Mouse (Mus musculus): Measurements from ENCODE around the gene Pou2f3. TPM values are rescaled to one million over a fixed set of nuclear protein-coding genes. Genes with fewer than 3 reads are reported as not detected.

The Pou2f3 gene
- polyA plus RNA-seq, 1 experiment from 2014 or later: 0.89 TPM

DNA sequence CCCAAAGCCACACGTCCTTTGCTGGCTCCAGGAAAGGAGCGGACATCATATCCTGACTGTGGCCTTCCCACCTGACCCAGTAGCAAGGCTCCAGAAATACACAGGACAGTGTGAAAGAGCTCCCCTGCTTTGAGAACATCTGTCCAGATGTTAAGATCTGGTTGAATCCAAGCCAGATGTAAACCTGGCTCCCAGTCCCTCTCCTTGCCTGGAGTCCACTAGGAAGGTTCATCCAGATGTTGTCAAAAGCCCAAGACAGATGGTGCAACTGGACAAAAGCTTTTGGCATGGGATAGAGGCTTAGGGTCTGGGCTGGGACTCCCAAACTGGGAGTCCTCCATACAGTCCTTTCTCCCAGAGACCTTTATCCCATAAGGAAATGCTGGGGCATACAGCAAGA lies 18.6 kb upstream of the Pou2f3 start:
- ATAC-seq (replicated peaks; ENCODE audit: low FRiP score, low TSS enrichment, low read depth): no peak
- WGBS: 91% methylated on average over 2 of the region's 2 CpGs
- Histone ChIP-seq H3K27ac (ENCODE audit: low read depth) (no peak overlapping the region), H3K36me3 (ENCODE audit: control insufficient read depth, insufficient read depth, low read length) (peaks cover 29% of the 10 kb centered on the region), H3K9me3 (ENCODE audit: control insufficient read depth, low read length) (no peaks in the 10 kb centered on the region), H3K9ac (ENCODE audit: low read length) (no peak overlapping the region), H3K4me2 (ENCODE audit: low read length) (no peak overlapping the region), H3K4me1 (replicated peaks; ENCODE audit: control insufficient read depth, insufficient read depth, low read length) (peaks cover 85% of the 10 kb centered on the region), H3K4me3 (ENCODE audit: low read depth, low read length) (no peak overlapping the region), H3K27me3 (replicated peaks; ENCODE audit: control insufficient read depth, insufficient read depth, low read length) (no peaks in the 10 kb centered on the region)
- DNase-seq (ENCODE audit: low spot score): no peak

DNA sequence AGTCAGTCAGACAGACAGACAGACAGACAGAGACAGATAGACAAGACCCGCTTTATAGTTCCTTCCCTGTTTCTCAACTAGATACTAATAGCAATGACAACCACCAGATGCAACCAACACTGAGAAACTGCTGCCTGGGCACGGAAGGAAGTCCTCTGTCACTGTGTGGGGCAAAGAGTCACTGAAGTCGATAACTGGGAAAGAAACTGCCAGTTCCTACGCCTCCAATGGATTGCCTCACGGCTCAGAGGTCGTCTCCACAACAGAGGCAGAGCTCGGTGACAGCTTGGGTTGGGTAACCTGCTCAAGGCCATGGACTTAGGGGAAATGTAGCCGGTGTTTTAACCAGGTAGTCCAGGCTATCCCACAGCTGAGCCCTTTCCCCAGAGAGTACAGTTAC lies 17.5 kb upstream of the Pou2f3 start:
- Histone ChIP-seq H3K36me3 (ENCODE audit: control insufficient read depth, insufficient read depth, low read length) (peaks cover 36% of the 10 kb centered on the region), H3K27me3 (replicated peaks; ENCODE audit: control insufficient read depth, insufficient read depth, low read length) (no peaks in the 10 kb centered on the region), H3K4me2 (ENCODE audit: low read length) (no peak overlapping the region), H3K9me3 (ENCODE audit: control insufficient read depth, low read length) (no peaks in the 10 kb centered on the region), H3K27ac (ENCODE audit: low read depth) (0 out of 2 replicates have a peak overlapping the region, but pooled peaks have one; percentile 38), H3K4me3 (ENCODE audit: low read depth, low read length) (no peak overlapping the region), H3K4me1 (replicated peaks; ENCODE audit: control insufficient read depth, insufficient read depth, low read length) (peaks cover 74% of the 10 kb centered on the region), H3K9ac (ENCODE audit: low read length) (no peak overlapping the region)
- DNase-seq (ENCODE audit: low spot score): no peak
- 78% methylated on average over 8 of the region's 8 CpGs for WGBS
- ATAC-seq (replicated peaks; ENCODE audit: low FRiP score, low TSS enrichment, low read depth): no peak

DNA sequence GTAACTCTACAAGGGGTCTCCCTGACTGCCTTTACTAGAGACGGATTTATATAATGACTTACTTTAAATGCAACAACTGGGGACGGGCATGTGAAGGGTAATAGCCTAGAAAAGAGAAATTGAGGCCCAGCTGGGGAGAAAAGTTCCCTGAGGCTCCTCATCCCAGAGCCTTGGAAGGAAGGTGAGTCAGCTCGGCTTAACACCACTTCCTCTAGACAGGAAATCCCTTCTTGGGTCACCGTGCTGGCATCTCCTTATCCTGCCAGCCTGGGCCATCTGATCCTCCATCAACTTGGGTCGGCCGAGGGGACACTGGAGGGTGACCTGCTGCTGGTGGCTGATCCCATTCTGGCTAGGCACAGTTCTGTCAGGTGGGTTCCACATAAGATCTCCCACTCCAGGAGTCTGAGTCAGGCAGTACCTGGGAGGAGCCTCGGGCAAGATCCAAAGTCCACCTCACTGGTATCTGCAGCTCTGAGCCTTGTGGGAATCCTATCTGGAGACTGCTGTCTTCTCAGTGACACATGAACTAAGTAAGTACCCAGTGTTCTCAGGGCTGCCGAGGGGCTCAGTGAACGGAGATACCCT lies 16.5 kb upstream of the Pou2f3 start:
- Histone ChIP-seq H3K4me3 (ENCODE audit: low read depth, low read length) (no peak overlapping the region), H3K4me1 (replicated peaks; ENCODE audit: control insufficient read depth, insufficient read depth, low read length) (peaks cover 68% of the 10 kb centered on the region), H3K36me3 (ENCODE audit: control insufficient read depth, insufficient read depth, low read length) (peaks cover 45% of the 10 kb centered on the region), H3K27me3 (replicated peaks; ENCODE audit: control insufficient read depth, insufficient read depth, low read length) (no peaks in the 10 kb centered on the region), H3K9me3 (ENCODE audit: control insufficient read depth, low read length) (no peaks in the 10 kb centered on the region), H3K9ac (ENCODE audit: low read length) (no peak overlapping the region), H3K27ac (ENCODE audit: low read depth) (peak overlapping the region; percentile 67), H3K4me2 (ENCODE audit: low read length) (no peak overlapping the region)
- WGBS: 54% methylated on average over 9 of the region's 9 CpGs
- ATAC-seq (replicated peaks; ENCODE audit: low FRiP score, low TSS enrichment, low read depth): peak; percentile 45
- peak; percentile 75 for DNase-seq (ENCODE audit: low spot score)

DNA sequence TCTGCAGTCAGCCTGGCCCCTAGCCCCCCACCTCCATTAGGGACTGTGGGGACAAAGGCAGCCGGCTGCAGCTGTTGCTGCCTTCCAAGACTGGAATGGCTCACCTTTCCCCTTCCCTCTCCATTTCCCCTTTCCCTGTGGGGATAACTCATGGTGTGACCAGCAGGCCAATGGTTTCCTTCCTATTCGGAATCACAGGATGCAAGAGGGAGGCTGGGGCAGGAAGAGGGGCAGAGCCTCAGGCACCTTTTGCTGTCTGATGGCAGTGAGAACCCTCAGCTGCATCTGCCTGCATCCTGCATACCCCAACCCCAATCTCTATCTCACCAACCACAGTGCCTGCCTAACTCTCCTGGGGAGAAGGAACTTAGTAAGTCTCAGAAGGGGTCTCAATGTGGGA lies 15.3 kb upstream of the Pou2f3 start:
- H3K4me1 ChIP-seq (replicated peaks; ENCODE audit: control insufficient read depth, insufficient read depth, low read length): peaks cover 57% of the 10 kb centered on the region
- H3K4me3 ChIP-seq (ENCODE audit: low read depth, low read length): no peak overlapping the region
- H3K27ac ChIP-seq (ENCODE audit: low read depth): peak overlapping the region; percentile 67; the same call in 1 of the 2 replicates
- H3K9ac ChIP-seq (ENCODE audit: low read length): peak overlapping the region; percentile 14; the same call in 1 of the 2 replicates
- WGBS: 11% methylated on average over 2 of the region's 2 CpGs
- H3K36me3 ChIP-seq (ENCODE audit: control insufficient read depth, insufficient read depth, low read length): peaks cover 54% of the 10 kb centered on the region
- ATAC-seq (replicated peaks; ENCODE audit: low FRiP score, low TSS enrichment, low read depth) (no peak), DNase-seq (ENCODE audit: low spot score) (no peak)
- H3K4me2 ChIP-seq (ENCODE audit: low read length): no peak overlapping the region; the same call in 1 of the 2 replicates
- H3K27me3 ChIP-seq (replicated peaks; ENCODE audit: control insufficient read depth, insufficient read depth, low read length): no peaks in the 10 kb centered on the region
- no peaks in the 10 kb centered on the region for H3K9me3 ChIP-seq (ENCODE audit: control insufficient read depth, low read length)

DNA sequence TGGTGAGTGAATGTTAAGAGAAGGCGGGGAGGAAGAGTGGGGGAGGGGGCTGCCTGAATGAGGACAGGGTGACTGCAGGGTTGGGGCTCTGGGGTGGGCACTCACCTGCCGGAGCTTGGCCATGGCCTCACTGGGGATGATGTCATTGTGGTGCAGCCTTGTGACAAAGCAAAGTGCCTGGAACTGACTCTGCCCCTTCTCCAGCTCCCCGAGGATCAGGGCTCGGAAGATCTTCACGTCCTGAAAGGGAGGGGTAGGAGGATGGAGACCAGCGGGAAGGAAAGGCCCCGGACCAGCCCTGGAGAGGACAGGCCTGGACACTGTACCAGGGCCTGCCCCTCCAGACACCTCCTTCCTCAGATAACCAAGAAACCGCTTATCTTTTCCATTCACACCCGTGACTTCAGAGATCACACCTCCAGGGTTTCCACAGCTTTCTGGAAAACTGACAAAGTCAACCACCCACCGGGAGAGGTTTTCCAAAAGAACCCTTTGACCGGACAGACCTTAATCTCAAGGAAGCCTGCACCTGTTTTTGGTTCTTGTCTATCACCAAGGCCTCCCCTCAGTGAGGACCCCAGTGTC lies 14.7 kb upstream of the Pou2f3 start:
- no peak for ATAC-seq (replicated peaks; ENCODE audit: low FRiP score, low TSS enrichment, low read depth)
- Histone ChIP-seq H3K36me3 (ENCODE audit: control insufficient read depth, insufficient read depth, low read length) (peaks cover 59% of the 10 kb centered on the region), H3K4me2 (ENCODE audit: low read length) (no peak overlapping the region), H3K27ac (ENCODE audit: low read depth) (peak overlapping the region; percentile 67; the same call in 1 of the 2 replicates), H3K27me3 (replicated peaks; ENCODE audit: control insufficient read depth, insufficient read depth, low read length) (no peaks in the 10 kb centered on the region), H3K4me3 (ENCODE audit: low read depth, low read length) (no peak overlapping the region), H3K9me3 (ENCODE audit: control insufficient read depth, low read length) (no peaks in the 10 kb centered on the region), H3K4me1 (replicated peaks; ENCODE audit: control insufficient read depth, insufficient read depth, low read length) (peaks cover 50% of the 10 kb centered on the region), H3K9ac (ENCODE audit: low read length) (peak overlapping the region; percentile 14; the same call in 1 of the 2 replicates)
- 47% methylated on average over 11 of the region's 11 CpGs for WGBS
- DNase-seq (ENCODE audit: low spot score): no peak

DNA sequence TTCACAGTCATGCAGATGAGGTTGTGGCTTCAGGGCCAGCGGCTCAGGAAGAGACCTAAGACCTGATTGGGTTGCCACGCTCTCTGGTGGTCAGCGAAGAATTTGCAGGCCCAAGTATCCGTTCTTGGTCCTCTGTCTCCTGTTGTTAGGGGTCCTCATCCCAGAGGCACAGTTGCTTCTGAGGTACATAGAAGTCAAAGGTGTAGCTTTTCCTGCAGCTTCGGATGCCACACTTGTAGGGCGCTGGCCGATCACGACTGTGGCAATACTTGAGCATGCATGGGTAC lies 12.2 kb upstream of the Pou2f3 start:
- peaks cover 57% of the 10 kb centered on the region for H3K36me3 ChIP-seq (ENCODE audit: control insufficient read depth, insufficient read depth, low read length)
- no peak for DNase-seq (ENCODE audit: low spot score)
- 0 out of 2 replicates have a peak overlapping the region, but pooled peaks have one; percentile 11 for H3K27ac ChIP-seq (ENCODE audit: low read depth)
- H3K4me3 ChIP-seq (ENCODE audit: low read depth, low read length): no peak overlapping the region
- ATAC-seq (replicated peaks; ENCODE audit: low FRiP score, low TSS enrichment, low read depth): no peak
- H3K9me3 ChIP-seq (ENCODE audit: control insufficient read depth, low read length): no peaks in the 10 kb centered on the region
- 47% methylated on average over 8 of the region's 8 CpGs for WGBS
- no peaks in the 10 kb centered on the region for H3K27me3 ChIP-seq (replicated peaks; ENCODE audit: control insufficient read depth, insufficient read depth, low read length)
- no peak overlapping the region for H3K4me2 ChIP-seq (ENCODE audit: low read length)
- no peak overlapping the region for H3K9ac ChIP-seq (ENCODE audit: low read length)
- H3K4me1 ChIP-seq (replicated peaks; ENCODE audit: control insufficient read depth, insufficient read depth, low read length): peaks cover 34% of the 10 kb centered on the region

DNA sequence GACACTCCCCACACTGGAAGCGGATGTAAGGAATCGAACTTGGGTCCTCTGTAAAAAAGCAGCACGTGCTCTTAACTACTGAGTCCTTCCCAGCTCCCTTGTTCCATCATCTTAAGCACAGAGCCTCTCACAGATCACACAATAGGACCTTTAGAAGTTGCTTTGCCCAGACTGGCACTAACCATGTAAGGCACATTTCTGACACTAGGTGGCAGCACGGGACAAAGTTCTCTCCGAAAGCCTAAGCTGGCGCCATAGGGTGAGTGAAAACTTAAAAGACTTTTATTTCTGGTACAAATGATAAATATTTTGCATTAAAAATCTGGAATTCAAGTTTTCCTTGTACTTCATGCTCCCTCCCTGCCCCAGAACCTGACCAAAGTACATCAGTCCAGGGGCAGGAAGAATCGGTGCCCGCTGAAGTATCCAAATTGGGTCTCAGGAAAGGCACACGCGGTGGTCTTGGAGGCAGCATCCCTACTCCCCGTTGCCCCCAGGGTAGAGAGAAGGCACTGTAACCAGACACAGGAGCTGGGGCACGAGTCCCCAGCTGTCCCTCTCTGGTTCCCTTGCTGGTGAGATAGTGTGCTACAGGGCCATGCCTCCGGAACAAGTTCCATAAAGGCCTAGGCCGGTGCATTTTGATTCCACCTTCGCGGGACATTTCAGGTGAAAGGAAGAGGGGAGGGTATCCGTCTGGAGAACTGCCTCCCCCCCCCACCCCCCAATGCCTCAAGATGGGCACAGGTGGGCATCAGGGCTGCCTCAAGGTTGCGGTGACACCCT lies 11.7 kb upstream of the Pou2f3 start:
- DNase-seq (ENCODE audit: low spot score): peak; percentile 99
- Histone ChIP-seq H3K36me3 (ENCODE audit: control insufficient read depth, insufficient read depth, low read length) (peaks cover 55% of the 10 kb centered on the region), H3K4me1 (replicated peaks; ENCODE audit: control insufficient read depth, insufficient read depth, low read length) (peaks cover 30% of the 10 kb centered on the region), H3K4me3 (ENCODE audit: low read depth, low read length) (no peak overlapping the region), H3K9me3 (ENCODE audit: control insufficient read depth, low read length) (no peaks in the 10 kb centered on the region), H3K27me3 (replicated peaks; ENCODE audit: control insufficient read depth, insufficient read depth, low read length) (no peaks in the 10 kb centered on the region), H3K27ac (ENCODE audit: low read depth) (0 out of 2 replicates have a peak overlapping the region, but pooled peaks have one; percentile 11), H3K9ac (ENCODE audit: low read length) (no peak overlapping the region), H3K4me2 (ENCODE audit: low read length) (no peak overlapping the region)
- 43% methylated on average over 18 of the region's 18 CpGs for WGBS
- peak; percentile 67 for ATAC-seq (replicated peaks; ENCODE audit: low FRiP score, low TSS enrichment, low read depth)

DNA sequence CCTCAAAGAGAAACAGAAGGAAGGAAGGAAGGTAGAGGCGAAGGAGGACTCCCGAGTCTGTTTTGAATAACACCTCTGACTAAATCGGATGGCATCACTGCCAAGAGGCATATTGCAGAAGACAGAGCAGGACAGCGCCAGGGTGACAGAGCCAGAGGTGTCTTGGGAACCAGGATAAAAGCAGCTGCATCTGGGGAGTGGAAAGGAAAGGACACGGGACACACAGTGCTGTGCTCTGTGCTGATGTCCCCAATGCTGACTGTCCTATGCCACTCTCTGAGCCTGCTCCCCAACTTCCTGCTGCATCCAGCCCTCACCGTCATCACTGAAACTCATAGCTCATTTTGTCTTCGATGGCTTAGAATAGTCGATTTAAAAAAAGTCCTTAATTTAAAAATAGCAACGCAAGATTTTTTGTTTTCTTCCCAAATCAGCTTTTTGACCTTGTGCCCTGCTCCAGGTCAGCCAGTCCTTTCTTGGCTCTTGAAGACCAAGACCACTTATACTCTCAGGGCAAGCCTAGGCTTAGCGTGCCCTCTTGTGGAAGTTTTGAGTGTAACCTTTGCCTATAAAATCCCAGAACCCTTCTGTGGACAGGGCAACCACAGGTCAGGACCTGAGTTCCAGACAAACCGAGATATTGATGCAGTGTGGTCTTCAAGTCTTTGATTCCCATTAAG lies 742 bp upstream of the Pou2f3 start:
- Histone ChIP-seq H3K36me3 (ENCODE audit: control insufficient read depth, insufficient read depth, low read length) (no peaks in the 10 kb centered on the region), H3K4me1 (replicated peaks; ENCODE audit: control insufficient read depth, insufficient read depth, low read length) (peaks cover 15% of the 10 kb centered on the region), H3K27me3 (replicated peaks; ENCODE audit: control insufficient read depth, insufficient read depth, low read length) (peaks cover 6% of the 10 kb centered on the region), H3K4me2 (ENCODE audit: low read length) (peak overlapping the region; percentile 11), H3K9ac (ENCODE audit: low read length) (no peak overlapping the region), H3K4me3 (ENCODE audit: low read depth, low read length) (no peak overlapping the region), H3K9me3 (ENCODE audit: control insufficient read depth, low read length) (no peaks in the 10 kb centered on the region), H3K27ac (ENCODE audit: low read depth) (peak overlapping the region; percentile 49)
- ATAC-seq (replicated peaks; ENCODE audit: low FRiP score, low TSS enrichment, low read depth) (0 out of 2 replicates have a peak, but pooled peaks have one; percentile 14), DNase-seq (ENCODE audit: low spot score) (peak; percentile 74)
- 26% methylated on average over 11 of the region's 11 CpGs for WGBS
